Mouse (Mus musculus): ENCODE results near the gene Tbc1d5. TPM values are rescaled to one million over a fixed set of nuclear protein-coding genes. Genes with fewer than 3 reads are reported as not detected.

The Tbc1d5 gene
- total and polyA plus RNA-seq, 3 experiments, result 10.8 to 22.2 (median 20.5) TPM

DNA sequence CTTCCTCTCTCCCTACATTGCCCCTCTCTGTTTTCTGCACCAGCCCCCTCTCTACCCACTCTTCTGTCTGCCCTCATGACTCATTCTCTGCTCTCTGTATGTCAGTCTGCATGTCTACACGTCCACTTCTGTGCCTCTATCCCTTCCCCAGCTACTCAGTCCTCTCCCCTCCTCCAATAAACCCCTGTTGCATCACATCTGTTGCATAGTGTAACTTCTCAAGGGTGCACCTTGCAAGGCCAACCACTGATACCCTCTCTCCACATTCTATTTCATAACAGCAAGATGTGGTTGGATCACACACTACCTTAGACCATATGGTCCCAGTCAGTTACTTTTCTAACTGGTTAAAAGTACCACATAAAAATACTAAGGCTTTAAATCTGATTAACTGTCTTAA lies 74.9 kb downstream of the Tbc1d5 start:
- DNase-seq, result no peak

DNA sequence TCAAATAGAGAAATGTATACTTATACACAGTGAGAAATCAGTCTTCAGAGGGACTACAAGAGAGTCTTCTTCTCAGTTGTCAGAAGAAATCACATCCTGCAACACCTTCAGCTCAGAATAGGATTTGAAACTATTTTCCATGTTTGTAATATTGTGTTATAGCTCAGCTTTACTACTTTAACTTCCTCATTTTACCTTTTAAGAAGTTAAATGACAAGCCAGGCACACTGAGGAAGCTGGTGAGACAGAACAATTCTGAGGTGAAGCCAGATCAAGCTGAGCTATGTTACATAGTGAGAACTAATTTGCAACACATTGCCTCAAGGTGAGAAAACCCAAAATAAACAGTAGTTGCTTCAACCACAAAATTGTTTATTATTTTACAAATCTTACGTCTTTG lies 135.3 kb downstream of the Tbc1d5 start:
- no peak for DNase-seq

DNA sequence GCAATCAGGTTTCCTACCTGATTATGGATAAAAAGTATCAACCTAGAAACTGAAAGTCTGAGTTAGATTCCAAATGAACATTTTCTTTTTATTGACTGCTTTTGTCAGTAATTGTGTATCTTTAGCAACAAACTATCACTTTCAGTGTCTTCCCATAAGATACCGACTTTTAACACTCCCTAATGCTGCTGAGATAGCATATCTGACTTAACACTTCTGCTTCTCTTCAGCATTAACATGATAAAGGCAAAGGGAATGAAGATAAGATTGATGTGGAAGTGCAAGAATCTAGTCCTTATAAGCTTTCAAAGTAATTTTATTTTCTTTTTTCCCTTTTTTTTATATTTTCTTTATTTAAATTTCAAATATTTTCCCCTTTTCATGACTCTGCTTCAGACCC lies 138.3 kb downstream of the Tbc1d5 start:
- no peak for DNase-seq

DNA sequence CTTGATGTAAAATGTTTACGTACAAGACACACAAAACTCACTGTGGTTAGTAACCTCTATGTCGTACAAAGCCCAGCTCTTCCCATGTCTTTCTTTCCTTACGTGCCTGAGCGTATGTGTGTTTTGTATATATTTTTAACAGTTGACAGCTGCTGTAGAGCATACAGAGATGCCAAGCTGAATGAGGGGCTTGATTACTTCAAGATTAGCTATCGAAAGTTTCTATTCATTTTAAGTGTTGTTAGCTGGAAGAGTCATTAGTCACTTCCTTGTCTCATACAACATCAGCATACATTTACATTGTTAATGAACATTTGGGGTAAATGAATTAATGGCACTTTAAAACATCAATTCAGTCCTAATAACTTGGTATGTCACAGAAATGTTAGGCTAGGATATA lies 155.9 kb downstream of the Tbc1d5 start:
- DNase-seq, result no peak

DNA sequence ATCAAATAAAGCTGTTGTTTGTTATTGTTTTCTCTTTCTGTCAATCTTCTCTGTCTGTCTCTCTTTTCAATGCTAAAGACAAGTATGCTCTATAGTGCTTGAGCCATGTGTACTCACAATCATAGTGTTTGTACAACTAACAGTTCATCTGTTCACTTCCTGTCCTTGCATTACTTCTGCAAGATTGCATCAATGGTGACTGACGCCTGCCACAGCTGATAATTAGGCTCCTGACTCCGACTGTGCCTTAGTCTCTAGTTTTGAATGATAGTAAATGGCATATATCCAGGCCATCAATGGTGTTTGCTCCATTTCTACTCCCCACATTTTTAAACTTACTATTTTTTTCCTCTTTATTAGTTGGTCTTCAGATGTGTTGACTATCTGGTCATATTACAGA lies 162.8 kb downstream of the Tbc1d5 start:
- no peak for DNase-seq

DNA sequence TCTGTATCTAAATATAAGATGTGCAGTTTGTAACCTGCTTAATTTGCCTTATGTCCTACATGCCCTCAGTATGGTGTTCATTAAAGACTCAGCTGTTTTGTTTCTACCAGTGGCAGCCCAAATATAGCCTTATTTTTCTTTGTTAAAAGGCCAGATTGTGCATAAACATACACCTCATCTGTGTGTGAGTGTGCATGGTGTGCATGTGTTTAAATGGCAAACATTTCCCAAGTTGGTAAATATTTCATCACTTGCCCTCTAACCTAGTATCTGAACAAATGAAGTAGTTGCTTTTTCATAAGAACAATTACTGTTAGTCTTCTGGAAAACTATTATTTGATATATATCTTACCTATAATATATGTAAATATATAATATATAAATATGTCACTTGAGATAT lies 165.2 kb downstream of the Tbc1d5 start:
- DNase-seq, result no peak

DNA sequence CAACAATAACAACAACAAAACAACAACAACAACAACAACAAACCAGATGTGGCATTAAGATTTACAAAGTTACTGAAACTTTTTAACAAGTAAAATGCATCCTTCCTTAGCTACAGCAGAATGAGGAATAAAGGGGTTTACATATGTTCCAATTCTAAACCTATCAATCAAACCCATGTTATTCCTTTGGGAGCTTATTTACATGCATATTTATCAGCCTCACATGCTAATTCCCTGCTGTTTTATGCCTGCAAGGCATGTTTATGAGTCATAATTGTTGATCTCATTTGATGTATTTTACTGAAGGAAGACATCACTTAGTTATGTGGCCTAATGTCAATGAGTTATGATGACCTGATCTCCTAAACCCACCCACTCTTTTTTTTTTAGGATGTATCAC lies 176.0 kb downstream of the Tbc1d5 start:
- no peak for DNase-seq

DNA sequence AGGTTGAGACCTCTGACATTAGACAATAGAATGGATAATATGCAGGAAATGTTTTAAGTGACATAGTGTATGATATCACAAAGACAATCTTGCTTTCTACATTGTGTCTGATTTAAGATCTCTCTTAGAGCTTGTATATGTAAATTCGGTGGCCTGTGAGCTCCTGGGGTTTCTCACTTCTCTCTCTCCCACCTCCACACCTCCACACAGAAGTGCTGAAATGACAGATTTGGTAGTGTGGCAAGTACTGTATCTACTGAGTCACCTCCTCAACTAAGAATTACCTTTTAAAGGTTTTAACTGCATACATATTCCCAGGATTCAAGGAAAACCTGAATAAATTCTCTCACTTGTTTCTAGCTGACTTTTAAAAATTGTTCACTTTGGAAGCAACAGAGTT lies 180.9 kb downstream of the Tbc1d5 start:
- no peak for DNase-seq

DNA sequence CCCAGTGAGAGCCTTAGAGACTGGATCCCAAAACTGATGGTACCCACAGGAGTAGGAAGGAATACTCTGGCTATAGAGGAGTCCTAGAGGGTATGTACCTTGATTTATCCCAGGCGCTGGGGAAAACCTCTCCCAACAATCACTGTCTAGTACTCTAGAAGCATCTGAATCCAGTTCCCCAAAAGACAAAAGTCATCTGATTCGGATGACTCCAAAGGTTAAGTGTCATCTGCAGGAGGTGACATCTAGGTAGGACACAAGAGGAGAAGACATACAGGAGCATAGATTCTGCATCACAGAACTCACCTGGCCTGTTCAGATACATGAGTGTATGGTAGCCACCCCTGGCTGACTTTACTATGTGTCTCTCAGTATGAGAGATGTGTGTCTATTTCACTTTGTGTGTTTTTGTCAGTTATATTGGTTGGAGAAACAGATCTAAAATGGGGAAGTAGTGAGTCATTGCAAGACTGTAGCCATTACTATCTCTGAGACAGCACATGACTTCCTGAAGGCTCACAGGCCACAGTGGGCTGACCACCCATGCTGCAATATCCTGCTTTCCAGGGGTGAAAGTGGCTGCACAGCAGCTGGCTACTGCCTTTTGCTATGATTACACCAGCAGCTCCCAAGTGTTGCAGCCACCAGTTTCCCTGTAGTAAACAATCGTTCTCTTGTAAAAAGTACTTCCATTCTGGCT lies 185.7 kb downstream of the Tbc1d5 start:
- peak; percentile 26 for DNase-seq

DNA sequence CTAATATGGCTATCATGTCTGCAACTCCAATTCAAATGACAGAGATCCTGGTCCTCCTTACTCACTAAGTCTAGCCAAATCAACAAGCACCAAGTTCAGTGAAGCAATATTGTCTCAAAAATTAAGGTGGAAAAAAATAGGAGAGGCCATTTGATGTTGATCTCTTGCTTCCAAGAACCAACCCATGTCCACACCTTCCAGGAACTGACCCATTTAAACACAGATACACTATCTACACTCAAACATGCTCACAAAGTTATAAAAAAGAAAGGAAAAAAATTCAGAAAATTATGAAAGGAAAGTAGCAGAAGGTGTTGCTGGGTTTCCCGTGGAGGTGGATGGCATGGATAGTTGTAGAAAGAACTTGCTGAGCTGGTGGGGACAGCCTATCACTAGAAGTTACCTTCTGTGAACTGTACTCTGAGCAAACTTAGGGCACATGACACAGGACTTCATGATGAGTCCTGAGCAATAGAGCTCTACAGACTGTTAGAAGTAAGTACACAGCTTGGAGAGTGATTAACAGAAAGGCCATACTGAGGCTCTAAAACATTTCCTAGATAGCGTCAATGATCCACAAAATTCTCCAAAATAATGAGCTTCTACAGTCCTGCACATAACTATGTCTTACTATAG lies 188.3 kb downstream of the Tbc1d5 start:
- DNase-seq, result no peak

DNA sequence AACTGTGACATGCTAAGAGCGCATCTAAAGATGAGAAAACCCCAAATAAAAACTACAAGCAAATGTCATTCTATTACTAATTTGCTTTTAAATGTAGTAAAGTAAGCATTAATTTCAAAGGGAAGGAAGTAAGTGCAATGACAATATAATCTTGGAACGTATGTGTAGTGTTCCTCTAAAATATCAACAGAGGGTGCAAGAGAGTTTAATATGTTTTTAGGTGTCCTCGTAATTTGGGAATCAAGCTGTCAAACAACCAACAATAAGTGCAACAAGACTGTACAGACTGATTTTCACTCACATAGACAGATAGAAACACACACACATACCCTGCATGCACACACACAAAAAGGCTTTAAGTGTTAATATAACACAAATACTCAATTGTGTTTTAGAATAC lies 191.2 kb downstream of the Tbc1d5 start:
- no peak for DNase-seq

DNA sequence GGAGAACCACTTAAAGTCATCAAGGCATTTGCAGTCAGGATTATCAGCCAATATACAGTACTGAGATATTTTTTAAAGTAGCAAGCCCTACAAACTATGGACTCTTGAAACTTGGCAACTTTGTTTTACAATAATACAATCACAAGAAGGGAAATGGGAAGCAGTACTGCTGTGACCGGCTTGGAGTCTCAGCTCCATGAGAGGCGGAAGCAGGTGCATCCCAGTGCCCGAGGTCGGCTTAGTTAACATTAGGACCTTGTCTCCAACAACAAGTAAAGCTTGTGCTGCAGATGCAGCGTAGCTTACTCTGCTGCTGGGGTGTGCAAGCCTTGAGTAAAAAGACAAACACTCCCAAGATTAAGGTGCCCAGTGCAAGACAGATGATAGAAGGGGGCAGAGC lies 197.2 kb downstream of the Tbc1d5 start:
- DNase-seq, result no peak

DNA sequence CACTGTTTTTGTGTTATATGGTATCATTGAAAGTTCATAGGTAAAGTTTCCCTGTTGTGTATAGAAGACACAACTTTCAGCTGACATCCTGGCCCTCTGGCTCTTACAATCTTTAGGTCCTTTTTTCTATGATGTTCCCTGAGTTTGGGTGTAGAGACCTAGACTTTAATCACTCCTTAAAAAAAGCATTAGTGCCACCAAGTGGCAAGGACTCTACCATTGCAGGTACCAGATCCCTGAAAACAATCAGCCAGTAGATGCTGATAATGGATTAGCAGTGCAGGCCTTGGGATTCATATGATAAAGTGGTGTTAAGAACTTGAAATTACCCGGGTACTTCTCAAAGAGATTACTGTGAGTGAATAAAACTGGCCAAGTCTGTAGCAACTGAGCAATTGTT lies 207.0 kb downstream of the Tbc1d5 start:
- peak; percentile 6 for DNase-seq

DNA sequence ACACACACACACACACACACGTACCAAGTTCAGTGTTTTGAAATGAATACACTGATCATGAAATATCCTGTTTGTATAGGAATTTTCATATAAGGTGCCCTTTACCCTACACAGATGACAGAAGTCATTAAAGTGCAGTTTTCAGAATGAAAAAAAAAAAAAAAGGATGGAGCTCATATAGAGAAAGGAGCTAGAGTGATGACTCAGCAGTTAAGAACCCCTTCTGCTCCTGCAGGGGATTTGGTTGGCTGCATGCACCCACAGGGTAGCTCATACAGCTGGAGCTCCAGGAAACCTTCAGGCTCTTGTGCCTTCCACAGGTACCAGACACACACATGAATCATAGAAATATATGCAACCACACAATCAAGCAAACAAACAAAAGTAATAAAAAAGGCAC lies 213.0 kb downstream of the Tbc1d5 start:
- DNase-seq, result no peak

DNA sequence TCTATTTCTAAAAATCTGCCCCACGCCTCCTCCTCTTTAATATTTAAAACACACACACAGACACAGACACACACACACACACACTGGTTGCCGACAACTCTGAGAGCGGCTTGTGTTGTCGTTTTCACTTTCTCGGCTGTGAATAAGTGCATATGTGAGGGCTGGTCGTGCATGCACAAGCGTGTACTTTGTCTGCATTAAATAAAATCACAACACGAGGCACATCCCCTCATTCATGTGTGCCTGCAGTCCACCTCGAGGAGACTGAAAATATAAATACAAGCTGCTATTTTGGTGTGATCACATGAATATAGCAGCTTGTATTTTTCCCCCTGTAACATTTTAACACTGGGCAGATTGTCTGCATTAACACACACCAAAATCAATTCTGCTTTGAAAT lies 224.8 kb downstream of the Tbc1d5 start:
- DNase-seq, result no peak

DNA sequence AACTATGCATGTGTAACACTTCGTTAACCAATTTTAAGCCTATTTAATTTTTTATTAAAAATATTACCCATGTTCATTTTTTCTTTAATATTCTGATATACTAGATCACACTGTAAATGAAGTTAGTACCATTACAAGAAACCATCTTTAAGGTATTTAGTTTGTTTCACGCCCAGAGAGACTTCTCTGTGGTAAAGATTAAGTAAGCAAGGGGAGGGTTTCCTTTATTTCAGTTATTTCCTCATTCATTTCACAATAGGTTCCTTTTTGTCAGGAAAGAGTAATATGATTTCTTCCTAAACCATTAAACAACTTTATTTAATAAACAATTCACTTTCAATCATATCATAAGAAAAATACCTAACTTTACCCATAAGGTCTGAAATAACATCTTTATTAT lies 256.8 kb downstream of the Tbc1d5 start:
- no peak for DNase-seq

DNA sequence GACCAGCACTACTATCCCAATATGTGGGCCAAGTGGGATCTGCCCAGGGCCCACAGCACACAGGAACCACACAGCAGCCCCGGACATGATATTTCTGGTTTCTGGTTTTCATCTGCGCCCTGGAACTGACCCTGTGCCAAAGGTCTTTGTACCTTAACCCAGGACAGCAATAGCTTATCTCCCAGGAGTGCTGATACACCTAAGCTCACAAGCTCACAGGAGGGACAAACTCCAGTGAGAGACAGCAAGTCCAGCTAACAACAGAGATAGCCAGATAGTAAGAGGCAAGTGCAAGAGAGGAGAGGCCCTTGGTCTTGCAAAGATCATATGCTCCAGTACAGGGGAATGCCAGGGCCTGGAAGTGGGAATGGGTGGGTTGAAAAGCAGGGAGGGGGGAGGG lies 263.9 kb downstream of the Tbc1d5 start:
- DNase-seq, result no peak

DNA sequence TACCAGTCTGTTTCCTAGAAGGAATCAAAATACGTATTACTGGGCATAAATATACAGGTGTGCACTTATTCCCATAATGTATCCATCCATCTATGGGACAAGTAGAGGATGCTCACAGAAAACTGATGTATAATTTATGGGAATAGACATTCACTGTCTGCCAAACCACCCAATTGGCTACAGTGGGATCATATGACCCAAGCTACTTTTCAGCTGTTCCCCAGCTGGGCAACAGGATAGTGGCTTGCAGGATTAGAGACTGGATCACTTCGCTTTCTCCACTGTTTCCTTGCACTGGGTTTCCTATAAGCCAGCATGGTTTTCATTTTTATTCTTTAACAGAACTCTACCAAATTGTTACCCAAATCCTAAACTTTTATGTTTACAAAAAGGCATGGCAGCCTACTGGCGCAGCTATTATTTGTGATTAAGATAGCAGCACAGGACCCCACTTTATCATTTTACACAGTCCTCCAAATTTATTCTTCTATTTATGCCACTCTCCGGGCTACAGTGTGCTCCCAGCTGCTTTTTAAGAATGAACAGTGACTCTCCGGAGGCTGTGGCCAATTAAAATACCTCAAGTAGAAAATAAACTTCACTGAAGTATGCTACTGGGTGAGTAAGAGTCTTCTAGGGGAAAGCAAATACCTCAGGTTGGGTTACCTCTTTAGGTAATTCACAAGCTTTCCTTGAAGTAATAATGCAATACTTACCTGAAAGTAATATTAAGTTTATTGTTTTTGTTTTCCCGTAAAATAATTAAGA lies 270.4 kb downstream of the Tbc1d5 start:
- DNase-seq, result no peak

DNA sequence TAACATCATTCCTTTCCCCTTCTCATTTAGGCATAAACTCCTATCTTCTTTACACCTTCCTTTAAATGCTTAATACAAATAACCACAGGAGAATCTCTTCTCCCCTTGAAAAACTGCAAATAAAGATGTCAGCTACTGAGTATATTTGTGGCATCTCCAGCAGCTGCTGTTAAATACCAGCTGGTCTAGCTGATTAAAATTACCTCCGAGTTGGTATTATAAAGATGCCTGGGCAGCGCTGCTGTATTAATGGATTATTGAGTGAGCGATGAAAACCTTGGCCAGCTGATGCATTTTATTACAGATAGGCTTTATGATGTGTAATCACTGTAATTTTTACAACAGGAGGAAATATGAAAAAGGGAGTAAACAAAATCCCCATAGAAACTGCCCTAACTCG lies 271.0 kb downstream of the Tbc1d5 start:
- no peak for DNase-seq

DNA sequence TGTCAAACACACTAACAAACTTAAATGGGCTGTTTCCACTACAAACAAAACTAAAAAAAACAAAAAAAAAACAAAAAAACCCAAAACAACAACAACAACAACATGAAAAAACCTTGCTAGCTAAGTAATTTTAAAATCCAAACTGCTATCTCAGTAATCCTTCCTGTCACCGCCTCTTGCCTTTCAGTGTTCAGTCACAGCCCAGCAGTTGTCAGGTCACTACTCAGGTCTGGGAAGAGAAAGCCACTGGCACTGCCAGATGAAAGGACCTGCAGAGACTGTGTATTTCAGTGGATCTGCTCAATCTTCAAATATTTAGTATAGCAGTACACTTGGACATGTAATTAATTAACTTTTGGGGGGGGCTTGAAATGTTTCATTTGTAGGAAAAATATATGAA lies 272.5 kb downstream of the Tbc1d5 start:
- DNase-seq, result no peak

DNA sequence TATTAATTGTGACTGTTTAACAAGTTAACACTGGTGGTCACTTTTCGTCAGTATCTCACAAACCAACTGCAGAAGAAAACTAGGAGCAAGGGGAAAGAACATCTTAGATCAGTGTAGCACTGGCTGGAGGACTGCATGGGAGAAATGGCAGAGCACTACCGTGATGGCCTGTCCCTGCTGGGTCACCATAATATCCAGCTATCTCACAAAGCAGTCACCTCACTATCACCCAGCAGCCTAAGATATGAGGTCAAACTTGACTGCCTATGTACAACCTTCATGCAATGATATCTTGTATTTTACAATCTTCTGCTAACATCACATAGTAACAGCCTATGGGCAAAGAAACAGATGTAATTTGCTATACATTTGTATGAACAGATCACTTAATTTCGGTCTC lies 274.7 kb downstream of the Tbc1d5 start:
- no peak for DNase-seq

DNA sequence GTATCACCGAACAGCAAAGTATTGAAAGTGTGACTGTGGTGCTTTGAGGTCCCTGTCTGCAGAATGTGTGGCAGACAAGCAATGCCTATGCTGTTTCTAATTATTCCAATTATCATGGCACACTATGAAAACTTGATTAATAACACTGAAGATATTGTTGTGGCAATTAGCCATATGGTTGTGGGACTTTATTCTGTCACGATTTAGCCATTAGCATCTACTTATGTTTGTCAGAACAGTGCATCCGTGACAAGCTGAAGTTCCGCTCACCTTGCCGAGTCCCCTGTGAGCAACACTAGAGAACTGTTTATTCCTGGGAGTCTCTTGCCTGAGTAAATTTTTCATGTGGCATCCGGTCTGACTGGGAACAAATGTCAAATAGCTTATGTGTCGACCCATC lies 281.3 kb downstream of the Tbc1d5 start:
- no peak for DNase-seq

DNA sequence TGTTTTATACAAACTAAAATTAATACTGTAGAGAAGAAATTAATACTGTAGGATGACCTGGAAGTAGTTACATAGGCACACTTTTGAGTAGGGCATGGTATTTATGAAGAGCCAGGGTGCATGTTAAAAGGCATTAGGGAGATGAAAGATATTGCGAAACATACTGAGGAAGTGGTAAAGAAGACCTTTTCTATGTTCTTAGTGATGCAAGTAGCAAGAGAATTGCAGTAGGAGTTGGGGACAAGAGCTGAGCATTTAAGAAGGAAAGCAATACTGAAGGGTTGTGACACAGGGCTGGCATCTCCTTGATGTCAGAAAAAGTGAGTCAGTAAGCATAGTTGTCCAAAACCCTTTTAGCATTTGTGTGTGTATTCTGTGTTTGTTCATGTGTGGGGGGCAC lies 289.7 kb downstream of the Tbc1d5 start:
- no peak for DNase-seq

DNA sequence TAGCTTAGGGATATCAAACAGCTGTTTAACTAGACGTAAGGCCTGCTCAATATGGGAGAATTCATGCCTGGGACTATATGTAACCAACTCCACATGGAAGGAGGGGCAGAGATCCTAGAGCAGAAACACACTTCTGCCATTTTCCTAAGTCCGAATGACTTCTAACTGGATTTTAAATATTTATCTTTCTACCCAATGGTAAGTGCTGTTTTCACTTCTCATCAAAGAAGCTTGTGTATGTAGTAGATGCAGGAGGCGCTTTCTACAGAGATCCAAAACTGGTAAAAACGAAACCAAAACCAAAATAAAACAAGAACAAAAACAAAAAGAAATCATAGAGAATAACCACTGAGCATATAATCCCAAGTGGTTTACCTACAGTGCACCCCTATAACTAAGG lies 299.2 kb downstream of the Tbc1d5 start:
- DNase-seq, result no peak
